Mouse (Mus musculus): Measurements from ENCODE around the gene Trim12a.
"Not testable (repeated sequence)": the region's sequence is repeated elsewhere in the genome, so short reads cannot be mapped to it uniquely, and the experiment has no call there.

Gene Trim12a

DNA sequence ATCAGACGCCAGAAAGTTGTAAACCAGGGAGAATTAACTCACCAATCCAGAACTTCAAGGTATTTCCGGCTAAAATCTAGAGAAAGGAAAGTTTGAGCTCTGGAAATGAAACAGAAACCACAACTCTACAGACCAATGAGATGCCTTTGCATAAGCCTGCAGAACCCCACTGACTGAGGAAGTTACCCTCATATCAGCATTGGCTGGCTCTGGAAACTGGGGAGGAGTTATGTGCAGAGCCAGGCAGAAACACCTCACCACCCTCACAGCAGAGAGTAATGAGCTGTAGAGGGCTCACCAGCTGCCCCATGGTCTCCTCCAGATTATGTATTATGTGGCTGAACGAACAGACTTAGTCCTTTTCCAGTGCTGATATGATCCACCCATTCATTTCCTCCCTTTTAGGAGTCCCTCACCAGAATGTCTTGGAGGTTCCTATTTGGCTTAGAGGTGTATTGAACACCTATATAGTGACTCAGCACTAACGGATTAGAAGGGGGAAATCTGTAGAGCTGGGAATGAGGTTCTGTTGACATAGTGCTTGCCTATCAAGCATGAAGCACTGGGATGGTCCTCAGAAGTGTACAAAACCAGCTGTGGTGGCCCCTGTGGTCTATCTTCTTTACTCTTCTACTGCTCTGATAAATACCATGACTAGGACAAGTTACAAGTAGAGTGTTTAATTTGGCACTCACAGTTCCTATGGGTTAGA is at the start of gene Trim12a:
Gene Trim12a, minus strand, starts transcription at position 98 of the 712 bp plus-strand sequence.
- DNase-seq (ENCODE audit: low read depth, low spot score): not testable (repeated sequence)

DNA sequence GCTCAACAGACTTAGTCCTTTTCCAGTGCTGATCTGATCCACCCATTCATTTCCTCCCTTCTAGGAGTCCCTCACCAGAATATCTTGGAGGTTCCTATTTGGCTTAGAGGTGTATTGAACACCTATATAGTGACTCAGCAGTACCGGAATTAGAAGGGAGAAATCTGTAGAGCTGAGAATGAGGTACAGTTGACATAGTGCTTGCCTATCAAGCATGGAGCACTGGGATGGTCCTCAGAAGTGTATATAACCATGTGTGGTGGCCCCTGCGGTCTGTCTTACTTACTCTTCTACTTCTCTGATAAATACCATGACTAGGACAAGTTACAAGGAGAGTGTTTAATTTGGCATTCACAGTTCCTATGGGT is 38.3 kb upstream of the Trim12a start:
- DNase-seq (ENCODE audit: low read depth, low spot score): no peak

DNA sequence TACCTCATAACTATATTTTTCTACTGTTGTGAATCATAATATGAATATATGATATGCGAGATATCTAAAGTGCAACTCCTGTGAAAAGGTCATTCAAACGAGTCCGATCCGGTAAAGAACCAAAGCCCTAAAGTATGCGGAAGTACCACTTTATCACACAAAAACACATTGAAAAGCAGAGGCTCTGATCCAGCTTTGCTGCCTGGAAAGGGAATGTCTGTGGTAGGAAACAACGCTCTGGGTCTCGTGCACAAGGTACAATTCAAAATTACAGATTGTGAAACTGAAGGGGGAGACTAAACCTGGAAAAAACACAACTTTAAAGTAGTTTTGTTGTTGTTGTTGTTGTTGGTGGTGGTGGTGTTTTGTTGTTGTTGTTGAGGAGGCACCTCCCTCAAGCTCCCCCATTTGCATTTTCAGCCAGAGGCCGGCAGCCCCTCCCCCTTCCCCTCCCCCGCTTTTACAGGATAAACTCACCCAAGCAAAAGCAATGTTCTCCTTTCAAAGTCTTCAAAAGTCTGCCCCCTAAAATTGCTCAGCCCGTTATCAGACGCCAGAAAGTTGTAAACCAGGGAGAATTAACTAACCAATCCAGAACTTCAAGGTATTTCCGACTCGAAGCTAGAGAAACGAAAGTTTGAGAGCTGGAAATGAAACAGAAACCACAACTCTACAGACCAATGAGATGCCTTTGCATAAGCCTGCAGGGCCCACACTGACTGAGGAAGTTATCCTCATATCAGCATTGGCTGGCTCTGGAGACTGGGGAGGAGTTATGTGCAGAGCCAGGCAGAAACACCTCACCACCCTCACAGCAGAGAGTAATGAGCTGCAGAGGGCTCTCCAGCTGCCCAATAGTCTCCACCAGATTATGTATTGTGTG is 37.7 kb upstream of the Trim12a start, which contains the start of gene Trim12c:
Gene Trim12c, minus strand, starts transcription at position 646 of the 883 bp plus-strand sequence.
- peak; percentile 72 for DNase-seq (ENCODE audit: low read depth, low spot score)

DNA sequence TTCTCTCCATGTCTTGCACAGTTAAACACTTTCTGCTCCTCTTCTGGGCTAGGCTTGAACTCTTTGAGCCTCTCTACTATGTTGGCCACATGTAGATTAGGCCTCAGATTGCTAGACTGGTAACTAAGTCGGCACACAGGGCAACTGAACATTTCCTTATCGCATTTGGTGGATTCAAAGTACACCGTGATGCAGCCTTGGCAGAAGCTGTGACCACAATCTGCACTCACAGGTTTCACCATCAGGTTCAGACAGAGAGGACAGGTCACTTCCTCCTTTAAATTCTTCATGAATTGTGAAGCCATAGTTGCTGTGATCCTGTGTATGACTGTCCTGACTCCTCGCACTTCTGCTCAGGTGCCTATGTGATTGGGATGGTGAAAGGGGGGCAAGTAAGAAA is 32.8 kb upstream of the Trim12a start:
- not testable (repeated sequence) for DNase-seq (ENCODE audit: low read depth, low spot score)

DNA sequence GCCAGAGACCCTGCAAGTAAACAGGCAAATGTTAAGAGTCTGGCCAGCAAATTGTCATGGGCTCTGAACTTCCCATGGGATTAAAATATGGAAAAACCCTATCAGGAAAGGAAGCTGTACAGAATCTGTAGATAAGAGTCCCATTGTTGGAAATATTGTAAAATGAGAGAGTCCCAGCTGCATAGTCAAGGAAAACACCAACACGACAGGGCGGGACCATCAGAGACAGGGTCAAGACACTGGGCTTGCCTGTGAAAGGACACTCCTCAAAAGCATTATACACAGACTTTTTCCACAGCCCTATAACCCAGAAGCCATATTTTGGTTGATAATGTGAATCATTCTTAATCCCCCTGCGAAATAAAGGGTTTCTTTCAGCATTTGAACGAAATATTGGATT is 25.5 kb upstream of the Trim12a start:
- DNase-seq (ENCODE audit: low read depth, low spot score): not testable (repeated sequence)

DNA sequence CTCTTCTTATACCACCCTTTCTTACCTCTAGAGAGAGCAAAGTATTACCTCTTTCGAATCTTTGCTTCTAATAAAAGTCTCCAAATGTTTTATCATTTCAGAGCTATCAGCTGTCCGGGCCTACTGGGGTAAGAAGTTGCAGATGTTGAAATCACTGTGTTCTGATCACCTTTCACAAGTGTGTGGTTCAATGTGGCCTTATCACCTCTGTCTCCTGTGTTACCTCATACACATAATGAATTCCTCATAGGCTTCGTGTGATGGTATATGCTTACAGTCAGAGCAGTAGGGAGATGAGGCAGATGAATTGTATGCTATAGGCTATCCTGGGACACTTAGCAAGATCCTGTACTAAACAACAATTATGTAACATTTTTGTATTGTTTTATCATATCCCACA is 20.3 kb upstream of the Trim12a start:
- DNase-seq (ENCODE audit: low read depth, low spot score): not testable (repeated sequence)

DNA sequence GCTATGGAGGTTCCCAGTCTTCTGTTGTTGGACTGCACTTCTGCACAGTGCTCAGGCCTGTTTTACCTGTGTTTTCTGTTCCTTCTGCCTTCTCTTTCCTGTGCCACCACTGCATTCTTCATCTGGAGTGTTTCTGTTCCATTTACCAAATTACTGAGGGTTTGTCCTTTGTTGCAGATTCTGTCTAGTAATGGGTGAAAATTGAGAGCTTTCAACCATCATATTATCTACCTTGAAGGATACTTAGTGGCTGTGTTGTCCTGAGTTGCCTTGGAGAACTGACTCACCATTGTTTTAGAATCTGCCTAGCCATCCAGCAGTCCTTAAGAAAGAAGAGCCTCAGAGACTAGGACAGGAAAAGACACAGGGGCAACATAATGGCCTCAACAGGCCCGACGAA is 13.9 kb upstream of the Trim12a start, which contains the start of gene Trim34b:
Gene Trim34b, plus strand, starts transcription at position 301 of the 400 bp plus-strand sequence.
- not testable (repeated sequence) for DNase-seq (ENCODE audit: low read depth, low spot score)

DNA sequence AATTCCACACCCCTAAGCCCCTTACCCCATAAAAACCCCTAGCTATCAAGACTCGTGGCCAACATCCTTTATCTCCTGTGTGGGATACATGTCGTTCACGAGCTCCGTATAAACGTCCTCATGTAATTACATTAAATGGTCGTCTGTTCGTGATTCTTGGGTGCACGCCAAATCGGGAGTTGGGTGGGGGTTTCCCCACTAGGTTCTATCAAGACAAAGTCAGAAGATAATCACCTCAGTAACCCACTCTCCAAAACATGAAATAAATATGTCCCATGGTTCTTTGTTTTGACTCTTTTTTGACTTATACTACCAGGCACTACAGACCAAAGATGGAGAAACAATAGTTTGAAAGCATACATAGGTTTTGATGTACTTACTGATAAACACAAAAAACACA is 6.8 kb upstream of the Trim12a start:
- DNase-seq (ENCODE audit: low read depth, low spot score): no peak

DNA sequence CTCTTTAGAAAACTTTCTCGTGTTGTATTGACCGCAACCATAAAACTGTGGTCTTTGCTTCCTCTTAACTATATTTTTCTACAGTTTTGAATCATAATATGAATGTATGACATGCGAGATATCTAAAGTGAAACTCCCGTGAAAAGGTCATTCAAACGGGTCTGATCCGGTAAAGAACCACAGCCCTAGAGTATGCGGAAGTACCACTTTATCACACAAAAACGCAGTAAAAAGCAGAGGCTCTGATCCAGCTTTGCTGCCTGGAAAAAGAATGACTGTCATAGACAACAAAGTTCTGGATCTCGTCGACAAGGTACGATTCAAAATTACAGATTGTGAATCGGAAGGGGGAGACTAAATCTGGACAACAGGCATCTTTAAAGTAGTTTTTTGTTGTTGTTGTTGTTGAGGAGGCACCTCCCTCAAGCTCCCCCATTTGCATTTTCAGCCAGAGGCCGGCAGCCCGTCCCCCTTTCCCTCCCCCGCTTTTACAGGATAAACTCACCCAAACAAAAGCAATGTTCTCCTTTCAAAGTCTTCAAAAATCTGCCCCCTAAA is 391 bp downstream of the Trim12a start:
- no peak for DNase-seq (ENCODE audit: low read depth, low spot score)

DNA sequence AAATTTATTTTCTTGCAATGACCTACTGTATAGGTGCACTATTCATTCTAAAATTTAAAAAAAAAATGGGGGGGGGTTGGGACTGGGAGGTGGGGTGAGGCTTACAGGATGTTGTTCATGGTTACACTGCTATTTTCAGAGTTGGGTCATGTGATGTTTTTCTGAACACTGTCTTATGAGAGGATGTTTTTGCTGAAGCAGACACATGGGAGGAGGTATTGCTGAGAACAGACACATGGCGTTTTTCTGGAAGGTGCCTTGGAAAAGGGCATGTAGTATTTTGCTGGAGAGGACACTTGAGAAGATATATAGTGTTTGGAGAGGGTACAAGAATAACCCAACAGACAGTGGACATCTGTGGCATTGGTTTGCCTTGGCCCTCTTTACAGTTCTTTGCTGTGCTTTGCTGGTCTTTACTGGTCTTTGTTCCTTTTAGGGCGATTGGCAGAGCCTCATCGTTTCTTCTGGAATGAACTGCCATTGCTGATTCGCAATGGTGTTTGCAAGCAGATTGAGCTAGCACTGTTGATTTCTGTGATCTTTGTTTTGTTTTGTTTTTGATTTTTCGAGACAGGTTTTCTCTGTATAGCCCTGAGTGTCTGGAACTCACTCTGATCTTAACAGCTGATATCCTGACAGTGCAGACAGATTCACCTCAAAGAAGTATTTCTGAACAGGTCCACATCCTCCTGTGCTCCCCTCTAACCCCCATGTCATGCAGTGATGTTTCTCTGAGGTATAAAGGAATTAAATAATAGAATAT is 23.4 kb downstream of the Trim12a start:
- DNase-seq (ENCODE audit: low read depth, low spot score): no peak

DNA sequence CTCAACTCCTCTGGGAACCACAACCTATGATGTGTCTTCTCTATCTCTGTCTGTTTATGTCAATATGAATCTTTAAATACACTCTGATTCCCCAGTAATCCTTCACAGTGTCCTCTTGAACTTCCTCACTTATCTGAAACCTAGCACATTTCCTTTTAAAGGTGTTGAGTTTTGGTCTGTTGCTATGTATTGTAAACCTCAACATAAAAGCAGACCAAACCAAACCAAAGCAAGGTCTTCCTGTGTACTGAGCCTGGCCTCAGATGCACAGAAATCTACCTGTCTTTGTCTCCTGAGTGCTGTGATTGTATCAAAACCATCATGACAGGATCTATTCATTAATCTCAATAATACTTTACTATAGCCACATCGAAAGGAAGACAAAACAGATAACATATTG is 24.6 kb downstream of the Trim12a start:
- DNase-seq (ENCODE audit: low read depth, low spot score): no peak

DNA sequence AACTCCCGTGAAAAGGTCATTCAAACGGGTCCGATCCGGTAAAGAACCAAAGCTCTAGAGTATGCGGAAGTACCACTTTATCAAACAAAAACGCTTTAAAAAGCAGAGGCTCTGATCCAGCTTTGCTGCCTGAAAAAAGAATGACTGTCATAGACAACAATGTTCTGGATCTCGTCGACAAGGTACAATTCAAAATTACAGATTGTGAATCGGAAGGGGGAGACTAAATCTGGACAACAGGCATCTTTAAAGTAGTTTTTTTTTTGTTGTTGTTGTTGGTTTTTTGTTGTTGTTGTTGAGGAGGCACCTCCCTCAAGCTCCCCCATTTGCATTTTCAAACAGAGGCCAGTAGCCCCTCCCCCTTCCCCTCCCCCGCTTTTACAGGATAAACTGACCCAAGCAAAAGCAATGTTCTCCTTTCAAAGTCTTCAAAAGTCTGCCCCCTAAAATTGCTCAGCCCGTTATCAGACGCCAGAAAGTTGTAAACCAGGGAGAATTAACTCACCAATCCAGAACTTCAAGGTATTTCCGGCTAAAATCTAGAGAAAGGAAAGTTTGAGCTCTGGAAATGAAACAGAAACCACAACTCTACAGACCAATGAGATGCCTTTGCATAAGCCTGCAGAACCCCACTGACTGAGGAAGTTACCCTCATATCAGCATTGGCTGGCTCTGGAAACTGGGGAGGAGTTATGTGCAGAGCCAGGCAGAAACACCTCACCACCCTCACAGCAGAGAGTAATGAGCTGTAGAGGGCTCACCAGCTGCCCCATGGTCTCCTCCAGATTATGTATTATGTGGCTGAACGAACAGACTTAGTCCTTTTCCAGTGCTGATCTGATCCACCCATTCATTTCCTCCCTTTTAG is 27.5 kb downstream of the Trim12a start, which contains the start of gene Trim5:
Gene Trim5, minus strand, starts transcription at position 519 of the 868 bp plus-strand sequence.
- not testable (repeated sequence) for DNase-seq (ENCODE audit: low read depth, low spot score)

DNA sequence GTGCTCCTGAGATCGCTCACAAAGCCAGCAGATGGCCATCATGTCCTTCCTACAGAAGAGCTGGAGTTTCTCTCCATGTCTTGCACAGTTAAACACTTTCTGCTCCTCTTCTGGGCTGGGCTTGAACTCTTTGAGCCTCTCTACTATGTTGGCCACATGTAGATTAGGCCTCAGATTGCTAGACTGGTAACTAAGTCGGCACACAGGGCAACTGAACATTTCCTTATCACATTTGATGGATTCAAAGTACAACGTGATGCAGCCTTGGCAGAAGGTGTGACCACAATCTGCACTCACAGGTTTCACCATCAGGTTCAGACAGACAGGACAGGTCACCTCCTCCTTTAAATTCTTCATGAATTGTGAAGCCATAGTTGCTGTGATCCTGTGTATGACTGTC is 35.9 kb downstream of the Trim12a start:
- not testable (repeated sequence) for DNase-seq (ENCODE audit: low read depth, low spot score)

DNA sequence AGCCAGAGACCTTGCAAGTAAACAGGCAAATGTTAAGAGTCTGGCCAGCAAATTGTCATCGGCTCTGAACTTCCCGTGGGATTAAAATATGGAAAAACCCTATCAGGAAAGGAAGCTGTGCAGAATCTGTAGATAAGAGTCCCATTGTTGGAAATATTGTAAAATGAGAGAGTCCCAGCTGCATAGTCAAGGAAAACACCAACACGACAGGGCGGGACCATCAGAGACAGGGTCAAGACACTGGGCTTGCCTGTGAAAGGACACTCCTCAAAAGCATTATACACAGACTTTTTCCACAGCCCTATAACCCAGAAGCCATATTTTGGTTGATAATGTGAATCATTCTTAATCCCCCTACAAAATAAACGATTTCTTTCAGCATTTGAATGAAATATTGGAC is 49.9 kb downstream of the Trim12a start:
- not testable (repeated sequence) for DNase-seq (ENCODE audit: low read depth, low spot score)

DNA sequence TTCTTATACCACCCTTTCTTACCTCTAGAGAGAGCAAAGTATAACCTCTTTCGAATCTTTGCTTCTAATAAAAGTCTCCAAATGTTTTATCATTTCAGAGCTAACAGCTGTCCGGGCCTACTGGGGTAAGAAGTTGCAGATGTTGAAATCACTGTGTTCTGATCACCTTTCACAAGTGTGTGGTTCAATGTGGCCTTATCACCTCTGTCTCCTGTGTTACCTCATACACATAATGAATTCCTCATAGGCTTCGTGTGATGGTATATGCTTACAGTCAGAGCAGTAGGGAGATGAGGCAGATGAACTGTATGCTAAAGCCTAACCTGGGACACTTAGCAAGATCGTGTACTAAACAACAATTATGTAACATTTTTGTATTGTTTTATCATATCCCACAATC is 54.9 kb downstream of the Trim12a start:
- not testable (repeated sequence) for DNase-seq (ENCODE audit: low read depth, low spot score)

All from mesoderm, embryonic 11.5 days (tissue).